Mouse (Mus musculus): Measurements from ENCODE around the gene Krt15. TPM values are rescaled to one million over a fixed set of nuclear protein-coding genes. Genes with fewer than 3 reads are reported as not detected.

Krt15 gene
- total RNA-seq, 2 experiments from 2014 or later = not detected

GRCm38 (mm10) chr11:100137693-100138092 lies 2.0 kb upstream of the Krt15 start:
- no peak for ATAC-seq (replicated peaks; ENCODE audit: low FRiP score, poor library complexity, severe bottlenecking)

- ATAC-seq (replicated peaks; ENCODE audit: low FRiP score, poor library complexity, severe bottlenecking) = no peak
Measured at GRCm38 (mm10) chr11:100136559-100136958, 831 bp upstream of the Krt15 start.

- no peak for ATAC-seq (replicated peaks; ENCODE audit: low FRiP score, poor library complexity, severe bottlenecking)
Measured at GRCm38 (mm10) chr11:100124901-100125300, 10.8 kb downstream of the Krt15 start.

GRCm38 (mm10) chr11:100121466-100121865 lies 14.3 kb downstream of the Krt15 start, which contains the start of gene Krt13:
Gene Krt13, minus strand, starts transcription at chr11:100121566.
- ATAC-seq (replicated peaks; ENCODE audit: low FRiP score, poor library complexity, severe bottlenecking) = no peak

GRCm38 (mm10) chr11:100120331-100120730 lies 15.4 kb downstream of the Krt15 start:
- no peak for ATAC-seq (replicated peaks; ENCODE audit: low FRiP score, poor library complexity, severe bottlenecking)

- no peak for ATAC-seq (replicated peaks; ENCODE audit: low FRiP score, poor library complexity, severe bottlenecking)
Measured at GRCm38 (mm10) chr11:100113742-100114029, 22.0 kb downstream of the Krt15 start.

- ATAC-seq (replicated peaks; ENCODE audit: low FRiP score, poor library complexity, severe bottlenecking) = no peak
Measured at GRCm38 (mm10) chr11:100112935-100113741, 22.6 kb downstream of the Krt15 start.

- no peak for ATAC-seq (replicated peaks; ENCODE audit: low FRiP score, poor library complexity, severe bottlenecking)
Measured at GRCm38 (mm10) chr11:100105576-100106122, 30.1 kb downstream of the Krt15 start, which contains the start of gene Krt36. Gene Krt36, minus strand, starts transcription at chr11:100105626.

GRCm38 (mm10) chr11:100102693-100103429 lies 32.9 kb downstream of the Krt15 start:
- no peak for ATAC-seq (replicated peaks; ENCODE audit: low FRiP score, poor library complexity, severe bottlenecking)

GRCm38 (mm10) chr11:100100391-100100790 lies 35.3 kb downstream of the Krt15 start:
- ATAC-seq (replicated peaks; ENCODE audit: low FRiP score, poor library complexity, severe bottlenecking) = no peak

- ATAC-seq (replicated peaks; ENCODE audit: low FRiP score, poor library complexity, severe bottlenecking) = no peak
Measured at GRCm38 (mm10) chr11:100097819-100098218, 37.9 kb downstream of the Krt15 start.

GRCm38 (mm10) chr11:100096141-100096540 lies 39.6 kb downstream of the Krt15 start, which contains the start of gene Krt35:
Gene Krt35, minus strand, starts transcription at chr11:100096241.
- ATAC-seq (replicated peaks; ENCODE audit: low FRiP score, poor library complexity, severe bottlenecking) = no peak

- no peak for ATAC-seq (replicated peaks; ENCODE audit: low FRiP score, poor library complexity, severe bottlenecking)
Measured at GRCm38 (mm10) chr11:100088378-100089025, 47.2 kb downstream of the Krt15 start.

- ATAC-seq (replicated peaks; ENCODE audit: low FRiP score, poor library complexity, severe bottlenecking) = no peak
Measured at GRCm38 (mm10) chr11:100087861-100088260, 47.9 kb downstream of the Krt15 start, which contains the start of gene Krt32. Gene Krt32, minus strand, starts transcription at chr11:100088226.

Other genes starting within 250 kb of the Krt15 start
- not detected in 2 replicates for gene Krtap31-1, start 228.0 kb downstream of the Krt15 start, total RNA-seq (2015; ENCODE audit: low replicate concordance)
- not detected in 2 replicates for gene Krtap31-1, start 228.0 kb downstream of the Krt15 start, total RNA-seq (2017; ENCODE audit: low replicate concordance)
- gene Gm11565, start 221.2 kb downstream of the Krt15 start, total RNA-seq (2015; ENCODE audit: low replicate concordance) = not detected in 2 replicates
- gene Gm11565, start 221.2 kb downstream of the Krt15 start, total RNA-seq (2017; ENCODE audit: low replicate concordance) = not detected in 2 replicates
- gene Krtap31-2, start 199.6 kb downstream of the Krt15 start, total RNA-seq (2015; ENCODE audit: low replicate concordance) = not detected in 2 replicates
- not detected in 2 replicates for gene Krtap31-2, start 199.6 kb downstream of the Krt15 start, total RNA-seq (2017; ENCODE audit: low replicate concordance)
- gene Krtap9-5, start 187.5 kb downstream of the Krt15 start, total RNA-seq (2015; ENCODE audit: low replicate concordance) = not detected in 2 replicates
- not detected in 2 replicates for gene Krtap9-5, start 187.5 kb downstream of the Krt15 start, total RNA-seq (2017; ENCODE audit: low replicate concordance)
- not detected in 2 replicates for gene Krtap29-1, start 156.9 kb downstream of the Krt15 start, total RNA-seq (2015; ENCODE audit: low replicate concordance)
- not detected in 2 replicates for gene Krtap29-1, start 156.9 kb downstream of the Krt15 start, total RNA-seq (2017; ENCODE audit: low replicate concordance)
- not detected in 2 replicates for gene Krtap16-1, start 149.3 kb downstream of the Krt15 start, total RNA-seq (2015; ENCODE audit: low replicate concordance)
- gene Krtap16-1, start 149.3 kb downstream of the Krt15 start, total RNA-seq (2017; ENCODE audit: low replicate concordance) = not detected in 2 replicates
- not detected in 2 replicates for gene Krtap17-1, start 141.9 kb downstream of the Krt15 start, total RNA-seq (2015; ENCODE audit: low replicate concordance)
- gene Krtap17-1, start 141.9 kb downstream of the Krt15 start, total RNA-seq (2017; ENCODE audit: low replicate concordance) = not detected in 2 replicates
- not detected in 2 replicates for gene Krt33a, start 119.7 kb downstream of the Krt15 start, total RNA-seq (2015; ENCODE audit: low replicate concordance)
- not detected in 2 replicates for gene Krt33a, start 119.7 kb downstream of the Krt15 start, total RNA-seq (2017; ENCODE audit: low replicate concordance)
- gene Krt33b, start 106.1 kb downstream of the Krt15 start, total RNA-seq (2015; ENCODE audit: low replicate concordance) = not detected in 2 replicates
- not detected in 2 replicates for gene Krt33b, start 106.1 kb downstream of the Krt15 start, total RNA-seq (2017; ENCODE audit: low replicate concordance)
- not detected in 2 replicates for gene Krt34, start 94.4 kb downstream of the Krt15 start, total RNA-seq (2015; ENCODE audit: low replicate concordance)
- gene Krt34, start 94.4 kb downstream of the Krt15 start, total RNA-seq (2017; ENCODE audit: low replicate concordance) = not detected in 2 replicates
- not detected in 2 replicates for gene Krt31, start 85.4 kb downstream of the Krt15 start, total RNA-seq (2015; ENCODE audit: low replicate concordance)
- gene Krt31, start 85.4 kb downstream of the Krt15 start, total RNA-seq (2017; ENCODE audit: low replicate concordance) = not detected in 2 replicates
- gene Krt32, start 47.7 kb downstream of the Krt15 start, total RNA-seq (2015; ENCODE audit: low replicate concordance) = not detected in 2 replicates
- gene Krt32, start 47.7 kb downstream of the Krt15 start, total RNA-seq (2017; ENCODE audit: low replicate concordance) = not detected in 2 replicates
- not detected in 2 replicates for gene Krt35, start 39.7 kb downstream of the Krt15 start, total RNA-seq (2015; ENCODE audit: low replicate concordance)
- gene Krt35, start 39.7 kb downstream of the Krt15 start, total RNA-seq (2017; ENCODE audit: low replicate concordance) = not detected in 2 replicates
- gene Krt36, start 30.3 kb downstream of the Krt15 start, total RNA-seq (2015; ENCODE audit: low replicate concordance) = not detected in 2 replicates
- gene Krt36, start 30.3 kb downstream of the Krt15 start, total RNA-seq (2017; ENCODE audit: low replicate concordance) = not detected in 2 replicates
- not detected in 2 replicates for gene Krt13, start 14.4 kb downstream of the Krt15 start, total RNA-seq (2015; ENCODE audit: low replicate concordance)
- gene Krt13, start 14.4 kb downstream of the Krt15 start, total RNA-seq (2017; ENCODE audit: low replicate concordance) = not detected in 2 replicates
- not detected in 2 replicates for gene Krt19, start 12.7 kb upstream of the Krt15 start, total RNA-seq (2015; ENCODE audit: low replicate concordance)
- gene Krt19, start 12.7 kb upstream of the Krt15 start, total RNA-seq (2017; ENCODE audit: low replicate concordance) = not detected in 2 replicates
- gene Krt9, start 57.3 kb upstream of the Krt15 start, total RNA-seq (2015; ENCODE audit: low replicate concordance) = not detected in 2 replicates
- gene Krt9, start 57.3 kb upstream of the Krt15 start, total RNA-seq (2017; ENCODE audit: low replicate concordance) = not detected in 2 replicates
- not detected in 2 replicates for gene Krt14, start 71.6 kb upstream of the Krt15 start, total RNA-seq (2015; ENCODE audit: low replicate concordance)
- gene Krt14, start 71.6 kb upstream of the Krt15 start, total RNA-seq (2017; ENCODE audit: low replicate concordance) = not detected in 2 replicates
- not detected in 2 replicates for gene Krt16, start 113.0 kb upstream of the Krt15 start, total RNA-seq (2015; ENCODE audit: low replicate concordance)
- not detected in 2 replicates for gene Krt16, start 113.0 kb upstream of the Krt15 start, total RNA-seq (2017; ENCODE audit: low replicate concordance)
- not detected in 2 replicates for gene Krt17, start 125.1 kb upstream of the Krt15 start, total RNA-seq (2015; ENCODE audit: low replicate concordance)
- gene Krt17, start 125.1 kb upstream of the Krt15 start, total RNA-seq (2017; ENCODE audit: low replicate concordance) = not detected in 2 replicates
- not detected in 2 replicates for gene Krt42, start 133.9 kb upstream of the Krt15 start, total RNA-seq (2015; ENCODE audit: low replicate concordance)
- not detected in 2 replicates for gene Krt42, start 133.9 kb upstream of the Krt15 start, total RNA-seq (2017; ENCODE audit: low replicate concordance)
- 1,616 and 1,886 TPM in 2 replicates for gene Eif1, start 184.0 kb upstream of the Krt15 start, total RNA-seq (2015; ENCODE audit: low replicate concordance)
- gene Eif1, start 184.0 kb upstream of the Krt15 start, total RNA-seq (2017; ENCODE audit: low replicate concordance) = 389 and 952 TPM in 2 replicates
- gene Gast, start 198.5 kb upstream of the Krt15 start, total RNA-seq (2015; ENCODE audit: low replicate concordance) = not detected in 2 replicates
- gene Gast, start 198.5 kb upstream of the Krt15 start, total RNA-seq (2017; ENCODE audit: low replicate concordance) = not detected in 2 replicates
- gene Hap1, start 220.2 kb upstream of the Krt15 start, total RNA-seq (2015; ENCODE audit: low replicate concordance) = not detected in 2 replicates
- gene Hap1, start 220.2 kb upstream of the Krt15 start, total RNA-seq (2017; ENCODE audit: low replicate concordance) = 0.13 TPM in 1 of 2 replicates, not detected in the other